In the genomic region with DNA sequence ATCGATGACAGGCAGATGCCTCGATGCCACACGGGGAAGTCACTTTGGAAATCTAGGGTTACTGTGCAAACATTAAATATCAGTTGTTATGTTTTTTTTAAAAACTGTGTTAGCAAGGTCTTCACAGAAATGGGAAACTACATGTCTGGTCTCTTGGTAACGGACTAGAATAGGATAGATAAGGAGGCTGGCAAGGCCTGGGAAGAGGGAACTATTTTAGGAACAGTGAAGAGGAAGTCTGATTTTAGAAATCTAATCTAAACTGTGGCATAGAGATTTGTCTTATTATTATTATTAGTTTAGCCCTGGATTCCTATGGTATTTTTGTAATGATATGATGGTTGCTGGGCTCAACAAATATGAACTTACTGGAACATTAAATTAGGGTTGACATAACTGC, we compare ENCODE assay signal across 8 mouse cellular contexts. TPM values are rescaled to one million over a fixed set of nuclear protein-coding genes. Genes with fewer than 3 reads are reported as not detected.
DNase-seq lines count a peak whose midpoint lies in the region; ATAC-seq lines count a peak whose summit lies in the region.

No protein-coding gene starts in this region.

- H3K27me3 ChIP-seq in heart, embryonic 14.5 days (ENCODE audit: control insufficient read depth, insufficient read depth, low read length): no peaks in the 10 kb centered on the region
- H3K27me3 ChIP-seq in hindbrain, embryonic 13.5 days: no peaks in the 10 kb centered on the region
- H3K27me3 ChIP-seq in midbrain, embryonic 12.5 days: no peaks in the 10 kb centered on the region

- H3K36me3 ChIP-seq in heart, embryonic 14.5 days (ENCODE audit: control insufficient read depth, insufficient read depth, low read length): peaks cover 22% of the 10 kb centered on the region
- H3K36me3 ChIP-seq in hindbrain, embryonic 13.5 days: peaks cover 9% of the 10 kb centered on the region
- peaks cover 8% of the 10 kb centered on the region for H3K36me3 ChIP-seq in midbrain, embryonic 12.5 days

- no peaks in the 10 kb centered on the region for H3K9me3 ChIP-seq in heart, embryonic 14.5 days (ENCODE audit: control insufficient read depth, low read length)
- H3K9me3 ChIP-seq in hindbrain, embryonic 13.5 days: no peaks in the 10 kb centered on the region
- no peaks in the 10 kb centered on the region for H3K9me3 ChIP-seq in midbrain, embryonic 12.5 days

- WGBS in heart, embryonic 14.5 days: 9% methylated on average over 4 of the region's 4 CpGs
- 91% methylated on average over 4 of the region's 4 CpGs for WGBS in hindbrain, embryonic 13.5 days
- WGBS in midbrain, embryonic 12.5 days: 89% methylated on average over 4 of the region's 4 CpGs

- intact Hi-C loops in heart, postnatal 14 days (cut with DNase I): loop anchor here (5.0 kb wide), 1 partner anchor 50 kb away; a partner anchor contains a TSS

- H3K4me1 ChIP-seq in heart, embryonic 14.5 days (ENCODE audit: control insufficient read depth in 2 of 2, insufficient read depth in 2 of 2, low read length in 2 of 2): peaks cover 0 to 10% of the 10 kb centered on the region in 2 experiments; a peak in 2 of 4 replicates
- H3K4me1 ChIP-seq in hindbrain, embryonic 13.5 days (replicated peaks): peaks cover 11% of the 10 kb centered on the region
- H3K4me1 ChIP-seq in midbrain, embryonic 12.5 days: peaks cover 8% of the 10 kb centered on the region; the same call in 1 of the 2 replicates

- peak overlapping the region in 1 of 2 experiments; percentile 91; a peak in 2 of 4 replicates for H3K4me3 ChIP-seq in heart, embryonic 14.5 days (ENCODE audit: control insufficient read depth in 1 of 2, insufficient read depth in 1 of 2, low read depth in 1 of 2, low read length in 2 of 2)
- H3K4me3 ChIP-seq in hindbrain, embryonic 13.5 days: peak overlapping the region; percentile 85
- H3K4me3 ChIP-seq in midbrain, embryonic 12.5 days: peak overlapping the region; percentile 81; the same call in 1 of the 2 replicates

- ATAC-seq in heart, embryonic 14.5 days (ENCODE audit: insufficient number of reproducible peaks, insufficient read depth, low FRiP score, low read depth): no peak
- ATAC-seq in hindbrain, embryonic 13.5 days (ENCODE audit: low FRiP score): no peak
- ATAC-seq in midbrain, embryonic 12.5 days (ENCODE audit: low FRiP score, low read depth): no peak
- no peak for ATAC-seq in megakaryocyte-erythroid progenitor cell, adult 5-6 weeks (replicated peaks; ENCODE audit: low FRiP score, low TSS enrichment, poor library complexity, severe bottlenecking)
- no peak for ATAC-seq in cerebellum, adult (ENCODE audit: insufficient number of reproducible peaks, low FRiP score, low TSS enrichment)

- peak overlapping the region; percentile 94 for H3K9ac ChIP-seq in heart, embryonic 14.5 days (ENCODE audit: low read length)
- H3K9ac ChIP-seq in hindbrain, embryonic 13.5 days: 0 out of 2 replicates have a peak overlapping the region, but pooled peaks have one; percentile 29
- no peak overlapping the region for H3K9ac ChIP-seq in midbrain, embryonic 12.5 days (replicated peaks)

- no peak for DNase-seq in heart, postnatal 14 days
- peak; percentile 15 for DNase-seq in MEL-GATA-1-ER (ENCODE audit: extremely low read depth, low read depth)
- DNase-seq in cerebellum, postnatal 36 days: no peak

- H3K27ac ChIP-seq in heart, embryonic 14.5 days (replicated peaks in 1 of 2; ENCODE audit: control insufficient read depth in 1 of 2, insufficient read depth in 1 of 2, low read depth in 2 of 2, low read length in 2 of 2): peak overlapping the region in 1 of 2 experiments; percentile 92; a peak in 2 of 4 replicates
- no peak overlapping the region for H3K27ac ChIP-seq in hindbrain, embryonic 13.5 days
- H3K27ac ChIP-seq in midbrain, embryonic 12.5 days (replicated peaks): no peak overlapping the region

- peak overlapping the region; percentile 89 for H3K4me2 ChIP-seq in heart, embryonic 14.5 days (ENCODE audit: low read length)
- H3K4me2 ChIP-seq in hindbrain, embryonic 13.5 days: peak overlapping the region; percentile 83
- peak overlapping the region; percentile 81 for H3K4me2 ChIP-seq in midbrain, embryonic 12.5 days (replicated peaks)

RNA-seq across cellular contexts. Expression of a gene that starts 1.1 kb away (rescaled TPM):
- 74.9 and 79.7 TPM in 2 replicates for polyA plus RNA-seq in heart, embryonic 14.5 days (2014; fragmentation: Nextera tagmentation; extraction: Ambion mirVana)
- total RNA-seq in heart, postnatal 14 days (2021): 10 to 100 TPM; 28.3 to 28.5 TPM
- polyA plus RNA-seq in hindbrain, embryonic 13.5 days (2015; fragmentation: Nextera tagmentation; extraction: Ambion mirVana): 100 and 102 TPM in 2 replicates
- polyA plus RNA-seq in midbrain, embryonic 12.5 days (2016; fragmentation: Nextera tagmentation; extraction: Ambion mirVana): 89.5 and 94.1 TPM in 2 replicates
- 21.8 and 24.1 TPM in 2 replicates for total RNA-seq in megakaryocyte-erythroid progenitor cell, adult 5-6 weeks (2014; fragmentation: Nextera tagmentation)
- total RNA-seq in megakaryocyte-erythroid progenitor cell, adult 5-6 weeks (2017): 18.1 and 23.2 TPM in 2 replicates

RNA-seq across cellular contexts. Expression of a gene that starts 48.0 kb away (rescaled TPM):
- 83.7 and 85.2 TPM in 2 replicates for polyA plus RNA-seq in heart, embryonic 14.5 days (2014; fragmentation: Nextera tagmentation; extraction: Ambion mirVana)
- total RNA-seq in heart, postnatal 14 days (2021): 10 to 100 TPM; 38.4 to 41.7 TPM
- 206 and 207 TPM in 2 replicates for polyA plus RNA-seq in hindbrain, embryonic 13.5 days (2015; fragmentation: Nextera tagmentation; extraction: Ambion mirVana)
- polyA plus RNA-seq in midbrain, embryonic 12.5 days (2016; fragmentation: Nextera tagmentation; extraction: Ambion mirVana): 141 TPM in 2 replicates
- 6.7 and 8.4 TPM in 2 replicates for total RNA-seq in megakaryocyte-erythroid progenitor cell, adult 5-6 weeks (2014; fragmentation: Nextera tagmentation)
- total RNA-seq in megakaryocyte-erythroid progenitor cell, adult 5-6 weeks (2017): 23.5 and 24.1 TPM in 2 replicates
